Mouse (Mus musculus): ENCODE results near the gene 4931440F15Rik. TPM values are rescaled to one million over a fixed set of nuclear protein-coding genes. Genes with fewer than 3 reads are reported as not detected.

The 4931440F15Rik gene
- polyA plus RNA-seq, 1 experiment: 29.7 TPM

- Histone ChIP-seq H3K27ac (ENCODE audit: control insufficient read depth, insufficient read depth, low read depth, low read length) (no peak overlapping the region), H3K36me3 (ENCODE audit: control insufficient read depth, insufficient read depth, low read length) (no peaks in the 10 kb centered on the region), H3K4me1 (ENCODE audit: control insufficient read depth, insufficient read depth, low read length) (no peaks in the 10 kb centered on the region), H3K27me3 (ENCODE audit: control insufficient read depth, insufficient read depth, low read length) (no peaks in the 10 kb centered on the region), H3K4me3 (ENCODE audit: control insufficient read depth, low read depth, low read length) (no peak overlapping the region)
- TF ChIP-seq POLR2A (IDR thresholded peaks at IDR 0.05; ENCODE audit: control insufficient read depth, low read depth, low read length) (no peak), CTCF (IDR thresholded peaks at IDR 0.05; ENCODE audit: control insufficient read depth, insufficient read depth, insufficient replicate concordance, low read depth, low read length) (no peak)
These were observed 23.7 kb downstream of the 4931440F15Rik start for GRCm38 (mm10) chr11:29801432-29802427.

GRCm38 (mm10) chr11:29799839-29800238, 25.6 kb downstream of the 4931440F15Rik start:
- TF ChIP-seq CTCF (IDR thresholded peaks at IDR 0.05; ENCODE audit: control insufficient read depth, insufficient read depth, insufficient replicate concordance, low read depth, low read length) (no peak), POLR2A (IDR thresholded peaks at IDR 0.05; ENCODE audit: control insufficient read depth, low read depth, low read length) (no peak)
- H3K27ac ChIP-seq (ENCODE audit: control insufficient read depth, insufficient read depth, low read depth, low read length): no peak overlapping the region
- H3K36me3 ChIP-seq (ENCODE audit: control insufficient read depth, insufficient read depth, low read length): no peaks in the 10 kb centered on the region
- no peaks in the 10 kb centered on the region for H3K4me1 ChIP-seq (ENCODE audit: control insufficient read depth, insufficient read depth, low read length)
- no peak overlapping the region for H3K4me3 ChIP-seq (ENCODE audit: control insufficient read depth, low read depth, low read length)
- H3K27me3 ChIP-seq (ENCODE audit: control insufficient read depth, insufficient read depth, low read length): no peaks in the 10 kb centered on the region

GRCm38 (mm10) chr11:29795106-29795505, 30.4 kb downstream of the 4931440F15Rik start:
- no peak overlapping the region for H3K4me3 ChIP-seq (ENCODE audit: control insufficient read depth, low read depth, low read length)
- no peaks in the 10 kb centered on the region for H3K36me3 ChIP-seq (ENCODE audit: control insufficient read depth, insufficient read depth, low read length)
- H3K27ac ChIP-seq (ENCODE audit: control insufficient read depth, insufficient read depth, low read depth, low read length): no peak overlapping the region
- H3K4me1 ChIP-seq (ENCODE audit: control insufficient read depth, insufficient read depth, low read length): no peaks in the 10 kb centered on the region
- TF ChIP-seq CTCF (IDR thresholded peaks at IDR 0.05; ENCODE audit: control insufficient read depth, insufficient read depth, insufficient replicate concordance, low read depth, low read length) (no peak), POLR2A (IDR thresholded peaks at IDR 0.05; ENCODE audit: control insufficient read depth, low read depth, low read length) (no peak)
- no peaks in the 10 kb centered on the region for H3K27me3 ChIP-seq (ENCODE audit: control insufficient read depth, insufficient read depth, low read length)

GRCm38 (mm10) chr11:29794475-29794874, 31.0 kb downstream of the 4931440F15Rik start:
- Histone ChIP-seq H3K27me3 (ENCODE audit: control insufficient read depth, insufficient read depth, low read length) (no peaks in the 10 kb centered on the region), H3K27ac (ENCODE audit: control insufficient read depth, insufficient read depth, low read depth, low read length) (no peak overlapping the region), H3K36me3 (ENCODE audit: control insufficient read depth, insufficient read depth, low read length) (no peaks in the 10 kb centered on the region)

GRCm38 (mm10) chr11:29790796-29791195, 34.7 kb downstream of the 4931440F15Rik start:
- TF ChIP-seq POLR2A (IDR thresholded peaks at IDR 0.05; ENCODE audit: control insufficient read depth, low read depth, low read length) (no peak), CTCF (IDR thresholded peaks at IDR 0.05; ENCODE audit: control insufficient read depth, insufficient read depth, insufficient replicate concordance, low read depth, low read length) (no peak)
- H3K4me1 ChIP-seq (ENCODE audit: control insufficient read depth, insufficient read depth, low read length): no peaks in the 10 kb centered on the region
- no peak overlapping the region for H3K4me3 ChIP-seq (ENCODE audit: control insufficient read depth, low read depth, low read length)
- no peak overlapping the region for H3K27ac ChIP-seq (ENCODE audit: control insufficient read depth, insufficient read depth, low read depth, low read length)
- no peaks in the 10 kb centered on the region for H3K36me3 ChIP-seq (ENCODE audit: control insufficient read depth, insufficient read depth, low read length)
- no peaks in the 10 kb centered on the region for H3K27me3 ChIP-seq (ENCODE audit: control insufficient read depth, insufficient read depth, low read length)

More at GRCm38 (mm10) chr11:29794475-29794874, 31.0 kb downstream of the 4931440F15Rik start:
- H3K4me1 ChIP-seq (ENCODE audit: control insufficient read depth, insufficient read depth, low read length): no peaks in the 10 kb centered on the region
- TF ChIP-seq POLR2A (IDR thresholded peaks at IDR 0.05; ENCODE audit: control insufficient read depth, low read depth, low read length) (no peak), CTCF (IDR thresholded peaks at IDR 0.05; ENCODE audit: control insufficient read depth, insufficient read depth, insufficient replicate concordance, low read depth, low read length) (no peak)
- H3K4me3 ChIP-seq (ENCODE audit: control insufficient read depth, low read depth, low read length): no peak overlapping the region

GRCm38 (mm10) chr11:29788921-29789638, 36.4 kb downstream of the 4931440F15Rik start:
- Histone ChIP-seq H3K27me3 (ENCODE audit: control insufficient read depth, insufficient read depth, low read length) (no peaks in the 10 kb centered on the region), H3K36me3 (ENCODE audit: control insufficient read depth, insufficient read depth, low read length) (no peaks in the 10 kb centered on the region), H3K4me3 (ENCODE audit: control insufficient read depth, low read depth, low read length) (no peak overlapping the region), H3K4me1 (ENCODE audit: control insufficient read depth, insufficient read depth, low read length) (no peaks in the 10 kb centered on the region), H3K27ac (ENCODE audit: control insufficient read depth, insufficient read depth, low read depth, low read length) (no peak overlapping the region)
- TF ChIP-seq CTCF (IDR thresholded peaks at IDR 0.05; ENCODE audit: control insufficient read depth, insufficient read depth, insufficient replicate concordance, low read depth, low read length) (no peak), POLR2A (IDR thresholded peaks at IDR 0.05; ENCODE audit: control insufficient read depth, low read depth, low read length) (no peak)

- no peak overlapping the region for H3K4me3 ChIP-seq (ENCODE audit: control insufficient read depth, low read depth, low read length)
- TF ChIP-seq CTCF (IDR thresholded peaks at IDR 0.05; ENCODE audit: control insufficient read depth, insufficient read depth, insufficient replicate concordance, low read depth, low read length) (no peak), POLR2A (IDR thresholded peaks at IDR 0.05; ENCODE audit: control insufficient read depth, low read depth, low read length) (no peak)
- no peaks in the 10 kb centered on the region for H3K4me1 ChIP-seq (ENCODE audit: control insufficient read depth, insufficient read depth, low read length)
- H3K27me3 ChIP-seq (ENCODE audit: control insufficient read depth, insufficient read depth, low read length): no peaks in the 10 kb centered on the region
- H3K27ac ChIP-seq (ENCODE audit: control insufficient read depth, insufficient read depth, low read depth, low read length): no peak overlapping the region
- no peaks in the 10 kb centered on the region for H3K36me3 ChIP-seq (ENCODE audit: control insufficient read depth, insufficient read depth, low read length)
These were observed 37.0 kb downstream of the 4931440F15Rik start for GRCm38 (mm10) chr11:29788499-29788898.

All from testis, adult 2 months (tissue).